Mouse (Mus musculus): ENCODE results near the gene Ppara.

GRCm38 (mm10) chr15:85784341-85784740 is 49.6 kb downstream of the Ppara start:
- TF ChIP-seq CTCF (IDR thresholded peaks at IDR 0.05; ENCODE audit: borderline replicate concordance, insufficient read depth, low read depth, low read length) (no peak), POLR2A (IDR thresholded peaks at IDR 0.05; ENCODE audit: borderline replicate concordance, insufficient read depth, low read length) (no peak)
